Mouse (Mus musculus): ENCODE results near the gene BC005624. TPM values are rescaled to one million over a fixed set of nuclear protein-coding genes. Genes with fewer than 3 reads are reported as not detected.

Gene BC005624
- polyA plus RNA-seq, 1 experiment from 2014 or later: 111 TPM

- no peaks in the 10 kb centered on the region for H3K79me2 ChIP-seq (ENCODE audit: inconsistent target)
- WGBS (ENCODE audit: missing documents): 92% methylated on average over 8 of the region's 8 CpGs
- H3K4me3 ChIP-seq (ENCODE audit: inconsistent target): no peak overlapping the region
- H3K27ac ChIP-seq: no peak overlapping the region
- no peaks in the 10 kb centered on the region for H3K36me3 ChIP-seq (ENCODE audit: inconsistent target)
These were observed 16.7 kb upstream of the BC005624 start for GRCm38 (mm10) chr2:30998443-30999260.

- no peaks in the 10 kb centered on the region for H3K36me3 ChIP-seq (ENCODE audit: inconsistent target)
- no peaks in the 10 kb centered on the region for H3K79me2 ChIP-seq (ENCODE audit: inconsistent target)
- H3K4me3 ChIP-seq (ENCODE audit: inconsistent target): no peak overlapping the region
- H3K27ac ChIP-seq: no peak overlapping the region
- WGBS (ENCODE audit: missing documents): 91% methylated on average over 11 of the region's 11 CpGs
These were observed 13.5 kb upstream of the BC005624 start for GRCm38 (mm10) chr2:30995432-30995996.

- Histone ChIP-seq H3K79me2 (ENCODE audit: inconsistent target) (no peaks in the 10 kb centered on the region), H3K4me3 (ENCODE audit: inconsistent target) (no peak overlapping the region), H3K36me3 (ENCODE audit: inconsistent target) (no peaks in the 10 kb centered on the region), H3K27ac (no peak overlapping the region)
- WGBS (ENCODE audit: missing documents): 94% methylated on average over 4 of the region's 4 CpGs
These were observed 12.9 kb upstream of the BC005624 start for GRCm38 (mm10) chr2:30994853-30995252.

GRCm38 (mm10) chr2:30990221-30990620, 8.2 kb upstream of the BC005624 start:
- H3K4me3 ChIP-seq (ENCODE audit: inconsistent target): no peak overlapping the region
- H3K79me2 ChIP-seq (ENCODE audit: inconsistent target): no peaks in the 10 kb centered on the region
- H3K36me3 ChIP-seq (ENCODE audit: inconsistent target): no peaks in the 10 kb centered on the region
- no peak overlapping the region for H3K27ac ChIP-seq
- 96% methylated on average over 9 of the region's 9 CpGs for WGBS (ENCODE audit: missing documents)

- 55% methylated on average over 16 of the region's 17 CpGs for WGBS (ENCODE audit: missing documents)
- Histone ChIP-seq H3K79me2 (ENCODE audit: inconsistent target) (peaks cover 11% of the 10 kb centered on the region), H3K36me3 (ENCODE audit: inconsistent target) (no peaks in the 10 kb centered on the region), H3K4me3 (ENCODE audit: inconsistent target) (no peak overlapping the region), H3K27ac (no peak overlapping the region)
These were observed 3.4 kb upstream of the BC005624 start for GRCm38 (mm10) chr2:30985111-30986020.

- peaks cover 12% of the 10 kb centered on the region; the same call in 1 of the 2 replicates for H3K36me3 ChIP-seq (ENCODE audit: inconsistent target)
- WGBS (ENCODE audit: missing documents): 81% methylated on average over 7 of the region's 7 CpGs
- peak overlapping the region; percentile 98; the same call in 1 of the 2 replicates for H3K4me3 ChIP-seq (ENCODE audit: inconsistent target)
- H3K79me2 ChIP-seq (ENCODE audit: inconsistent target): peaks cover 11% of the 10 kb centered on the region
- H3K27ac ChIP-seq: no peak overlapping the region
These were observed 1.0 kb upstream of the BC005624 start for GRCm38 (mm10) chr2:30983024-30983423.

GRCm38 (mm10) chr2:30967352-30968327, 14.4 kb downstream of the BC005624 start, which contains the start of gene Tor1a:
Tor1a (minus strand) TSS chr2:30967933.
- Histone ChIP-seq H3K36me3 (ENCODE audit: inconsistent target) (peaks cover 26% of the 10 kb centered on the region), H3K79me2 (ENCODE audit: inconsistent target) (peaks cover 46% of the 10 kb centered on the region), H3K27ac (peak within 1 kb of the TSS; percentile 50), H3K4me3 (ENCODE audit: inconsistent target) (peak within 1 kb of the TSS; percentile 79)
- 2% methylated on average over 59 of the region's 59 CpGs for WGBS (ENCODE audit: missing documents)

- WGBS (ENCODE audit: missing documents): 2% methylated on average over 16 of the region's 16 CpGs
- Histone ChIP-seq H3K36me3 (ENCODE audit: inconsistent target) (peaks cover 31% of the 10 kb centered on the region), H3K79me2 (ENCODE audit: inconsistent target) (peaks cover 53% of the 10 kb centered on the region), H3K4me3 (ENCODE audit: inconsistent target) (peak overlapping the region; percentile 79), H3K27ac (peak overlapping the region; percentile 50)
These were observed 15.2 kb downstream of the BC005624 start for GRCm38 (mm10) chr2:30966826-30967225.

- H3K36me3 ChIP-seq (ENCODE audit: inconsistent target): peaks cover 43% of the 10 kb centered on the region
- 19% methylated on average over 8 of the region's 8 CpGs for WGBS (ENCODE audit: missing documents)
- peak overlapping the region; percentile 50 for H3K27ac ChIP-seq
- no peak overlapping the region for H3K4me3 ChIP-seq (ENCODE audit: inconsistent target)
- peaks cover 53% of the 10 kb centered on the region for H3K79me2 ChIP-seq (ENCODE audit: inconsistent target)
These were observed 16.4 kb downstream of the BC005624 start for GRCm38 (mm10) chr2:30965627-30966026.

- 92% methylated on average over 11 of the region's 11 CpGs for WGBS (ENCODE audit: missing documents)
- Histone ChIP-seq H3K36me3 (ENCODE audit: inconsistent target) (peaks cover 71% of the 10 kb centered on the region), H3K79me2 (ENCODE audit: inconsistent target) (peaks cover 57% of the 10 kb centered on the region), H3K4me3 (ENCODE audit: inconsistent target) (no peak overlapping the region), H3K27ac (no peak overlapping the region)
These were observed 19.3 kb downstream of the BC005624 start for GRCm38 (mm10) chr2:30962570-30963254.

GRCm38 (mm10) chr2:30959856-30960255, 22.1 kb downstream of the BC005624 start:
- peaks cover 90% of the 10 kb centered on the region for H3K36me3 ChIP-seq (ENCODE audit: inconsistent target)
- no peak overlapping the region for H3K4me3 ChIP-seq (ENCODE audit: inconsistent target)
- peaks cover 61% of the 10 kb centered on the region for H3K79me2 ChIP-seq (ENCODE audit: inconsistent target)
- 76% methylated on average over 5 of the region's 5 CpGs for WGBS (ENCODE audit: missing documents)
- no peak overlapping the region for H3K27ac ChIP-seq

GRCm38 (mm10) chr2:30958726-30959125, 23.3 kb downstream of the BC005624 start:
- peaks cover 60% of the 10 kb centered on the region for H3K79me2 ChIP-seq (ENCODE audit: inconsistent target)
- peaks cover 79% of the 10 kb centered on the region for H3K36me3 ChIP-seq (ENCODE audit: inconsistent target)
- no peak overlapping the region for H3K27ac ChIP-seq
- H3K4me3 ChIP-seq (ENCODE audit: inconsistent target): no peak overlapping the region
- WGBS (ENCODE audit: missing documents): 93% methylated on average over 14 of the region's 14 CpGs

- H3K79me2 ChIP-seq (ENCODE audit: inconsistent target): peaks cover 54% of the 10 kb centered on the region
- H3K36me3 ChIP-seq (ENCODE audit: inconsistent target): peaks cover 67% of the 10 kb centered on the region
- WGBS (ENCODE audit: missing documents): 84% methylated on average over 4 of the region's 4 CpGs
- H3K27ac ChIP-seq: no peak overlapping the region
- H3K4me3 ChIP-seq (ENCODE audit: inconsistent target): no peak overlapping the region
These were observed 24.5 kb downstream of the BC005624 start for GRCm38 (mm10) chr2:30957511-30957910.

All from macrophage (primary cell).